Mouse (Mus musculus): ENCODE results near the gene E4f1.

DNA sequence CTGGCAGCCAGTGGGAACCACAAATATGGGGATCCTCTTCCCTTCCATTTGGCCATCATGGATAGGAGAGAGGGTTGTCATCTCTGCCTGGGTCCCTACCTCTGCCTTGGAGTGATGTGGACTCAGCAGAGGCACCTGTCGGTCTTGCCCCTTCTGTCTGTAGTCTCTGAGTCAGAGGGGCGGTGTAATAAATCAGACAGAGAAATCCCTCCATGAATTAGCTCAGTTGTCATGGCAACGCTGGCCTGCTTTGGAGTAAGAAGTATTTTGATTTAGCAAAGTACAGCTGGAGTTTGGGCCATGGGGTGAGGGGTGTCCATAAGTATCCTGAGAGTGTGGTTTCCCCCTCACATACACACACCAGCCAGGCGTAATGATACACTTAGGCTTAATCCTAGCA, 20.3 kb upstream of the E4f1 start:
- no peak for TF ChIP-seq CTCF (IDR thresholded peaks at IDR 0.05; ENCODE audit: insufficient read depth, low read depth, low read length)
- TF ChIP-seq POLR2A (IDR thresholded peaks at IDR 0.05; ENCODE audit: insufficient read depth, low read depth, low read length): no peak

Measured in olfactory bulb, adult 2 months (tissue).